Mouse (Mus musculus) embryonic facial prominence, embryonic 14.5 days (tissue): ENCODE measurements around the gene Med13l. TPM values are rescaled to one million over a fixed set of nuclear protein-coding genes. Genes with fewer than 3 reads are reported as not detected.

ENCODE experiments used
- ATAC-seq: fragments of 200-750 bp; cut with Nextera tagmentation; 2 replicates; pipeline ENCODE4 v1.8.0; 2017; ENCODE audit warnings: low read depth, moderate number of reproducible peaks, moderate TSS enrichment
- DNase-seq: peaks from one replicate; pipeline ENCODE4 v3.0.0-alpha.2; 2015; ENCODE audit warnings: low spot score
- H3K27ac ChIP-seq: fragments of 300-500 bp; sonication (generic); replicated peaks from 2 replicates; pipeline ENCODE4 v1.5.1; 2014; ENCODE audit warnings: low read depth, mild to moderate bottlenecking, low read length, moderate library complexity
- H3K27me3 ChIP-seq: fragments of 300-500 bp; sonication (generic); replicated peaks from 2 replicates; pipeline ENCODE4 v1.6.1; 2014; ENCODE audit warnings: low read length; ENCODE audit not compliant: control insufficient read depth, insufficient read depth
- H3K36me3 ChIP-seq: fragments of 300-500 bp; sonication (generic); 2 replicates; pipeline ENCODE4 v1.6.1; 2014; ENCODE audit warnings: low read length, mixed read lengths; ENCODE audit not compliant: control insufficient read depth, insufficient read depth
- H3K4me1 ChIP-seq: fragments of 300-500 bp; sonication (generic); 2 replicates; pipeline ENCODE4 v1.6.1; 2014; ENCODE audit warnings: antibody characterized with exemption, low read length; ENCODE audit not compliant: control insufficient read depth, insufficient read depth
- H3K4me2 ChIP-seq: fragments of 300-500 bp; sonication (generic); 2 replicates; pipeline ENCODE4 v1.6.1; 2014; ENCODE audit warnings: low read depth, mild to moderate bottlenecking, low read length, moderate library complexity, mixed read lengths
- H3K4me3 ChIP-seq: fragments of 300-500 bp; sonication (generic); 2 replicates; pipeline ENCODE4 v1.5.1; 2014; ENCODE audit warnings: low read depth, mild to moderate bottlenecking, low read length
- H3K9ac ChIP-seq: fragments of 300-500 bp; sonication (generic); 2 replicates; pipeline ENCODE4 v1.6.1; 2014; ENCODE audit warnings: low read depth, mild to moderate bottlenecking, low read length, moderate library complexity, mixed read lengths
- H3K9me3 ChIP-seq: fragments of 300-500 bp; sonication (generic); 2 replicates; pipeline ENCODE4 v1.6.1; 2016; ENCODE audit warnings: low read length; ENCODE audit not compliant: control insufficient read depth
- WGBS: fragments of 180-500 bp; shearing (Covaris S2); extraction: QIAGEN DNeasy Blood & Tissue Kit; methylation state at CpG from one replicate; pipeline ENCODE4 v1.1.7; 2014; 5-methylcytosine and 5-hydroxymethylcytosine counted together
- polyA plus RNA-seq: library from polyadenylated mRNA; unstranded; fragments of >200 nt; fragmentation: Nextera tagmentation; extraction: Ambion mirVana; gene quantifications from 2 replicates; pipeline ENCODE4 v1.2.1, GENCODE M21; 2014

The Med13l gene
- polyA plus RNA-seq, 1 experiment from 2014 or later, result 16.5 TPM

GRCm38 (mm10) chr5:118782139-118782538 lies 221.7 kb downstream of the Med13l start:
- H3K27ac ChIP-seq, result no peak overlapping the region
- no peaks in the 10 kb centered on the region for H3K36me3 ChIP-seq
- DNase-seq, result no peak
- no peaks in the 10 kb centered on the region for H3K9me3 ChIP-seq
- 71% methylated on average over 3 of the region's 3 CpGs for WGBS
- ATAC-seq, result no peak
- H3K4me2 ChIP-seq, result no peak overlapping the region
- no peak overlapping the region for H3K9ac ChIP-seq
- H3K27me3 ChIP-seq, result peaks cover 9% of the 10 kb centered on the region; the same call in 1 of the 2 replicates
- no peaks in the 10 kb centered on the region for H3K4me1 ChIP-seq
- H3K4me3 ChIP-seq, result no peak overlapping the region

DNA sequence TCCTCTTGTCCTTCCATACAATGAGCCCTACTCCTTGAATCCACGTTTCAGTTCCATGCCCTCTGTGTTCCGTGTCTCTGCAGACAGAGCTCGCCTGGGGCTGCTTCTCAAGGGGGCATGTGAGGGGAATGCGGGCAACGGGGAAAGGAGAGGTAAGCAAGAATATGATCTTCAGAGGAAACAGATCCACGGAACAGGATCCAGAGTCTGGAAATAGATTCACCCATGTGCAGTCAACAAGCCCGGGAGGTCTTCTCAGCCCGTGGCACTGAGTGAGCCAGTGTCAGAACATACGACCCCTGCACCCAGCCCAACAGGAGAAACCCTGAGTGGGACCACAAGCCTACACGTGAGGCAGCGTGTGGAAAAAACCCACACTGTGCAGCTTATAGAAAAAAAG lies 228.7 kb downstream of the Med13l start:
- H3K4me2 ChIP-seq, result no peak overlapping the region
- no peaks in the 10 kb centered on the region for H3K4me1 ChIP-seq
- H3K27me3 ChIP-seq, result no peaks in the 10 kb centered on the region
- no peak overlapping the region for H3K4me3 ChIP-seq
- DNase-seq (no peak), ATAC-seq (no peak)
- H3K36me3 ChIP-seq, result no peaks in the 10 kb centered on the region
- WGBS, result 83% methylated on average over 11 of the region's 11 CpGs
- H3K9ac ChIP-seq, result no peak overlapping the region
- no peak overlapping the region for H3K27ac ChIP-seq
- no peaks in the 10 kb centered on the region for H3K9me3 ChIP-seq

DNA sequence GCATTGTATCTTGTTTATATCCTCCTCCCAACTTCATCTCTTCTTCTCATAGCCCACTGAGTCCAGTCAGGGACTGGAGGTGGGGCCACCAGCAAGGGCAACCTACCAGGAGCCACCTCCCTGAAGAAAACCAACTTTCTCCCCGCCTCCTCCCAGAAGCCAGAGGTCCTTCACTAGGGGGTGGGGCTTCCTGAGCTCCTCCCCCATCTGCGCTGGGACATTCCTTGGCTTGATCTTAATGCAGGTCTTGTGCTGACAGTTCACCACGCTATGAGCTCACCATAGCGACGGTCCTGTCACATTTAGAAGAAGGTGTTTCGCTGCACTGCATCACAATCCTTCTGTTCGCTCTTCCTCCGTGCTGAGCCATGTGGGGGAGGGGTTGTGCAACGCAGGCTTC lies 229.3 kb downstream of the Med13l start:
- WGBS, result 77% methylated on average over 9 of the region's 9 CpGs
- Histone ChIP-seq H3K4me1 (no peaks in the 10 kb centered on the region), H3K9ac (no peak overlapping the region), H3K27me3 (no peaks in the 10 kb centered on the region), H3K36me3 (no peaks in the 10 kb centered on the region), H3K4me3 (no peak overlapping the region), H3K9me3 (no peaks in the 10 kb centered on the region), H3K27ac (no peak overlapping the region), H3K4me2 (no peak overlapping the region)
- no peak for ATAC-seq
- DNase-seq, result no peak

- Histone ChIP-seq H3K27ac (no peak overlapping the region), H3K9me3 (no peaks in the 10 kb centered on the region), H3K4me1 (no peaks in the 10 kb centered on the region), H3K36me3 (no peaks in the 10 kb centered on the region), H3K4me3 (no peak overlapping the region), H3K9ac (no peak overlapping the region), H3K4me2 (no peak overlapping the region), H3K27me3 (no peaks in the 10 kb centered on the region; the same call in 1 of the 2 replicates)
- WGBS, result 88% methylated on average over 11 of the region's 11 CpGs
- ATAC-seq (no peak), DNase-seq (no peak)
These were observed 237.3 kb downstream of the Med13l start for GRCm38 (mm10) chr5:118797811-118798210.

GRCm38 (mm10) chr5:118801592-118801991 lies 241.1 kb downstream of the Med13l start:
- Histone ChIP-seq H3K9me3 (no peaks in the 10 kb centered on the region), H3K4me3 (no peak overlapping the region), H3K36me3 (no peaks in the 10 kb centered on the region), H3K27me3 (no peaks in the 10 kb centered on the region), H3K27ac (no peak overlapping the region), H3K4me2 (no peak overlapping the region), H3K4me1 (no peaks in the 10 kb centered on the region), H3K9ac (no peak overlapping the region)
- ATAC-seq (no peak), DNase-seq (no peak)
- WGBS, result 26% methylated on average over 5 of the region's 5 CpGs

GRCm38 (mm10) chr5:118802036-118802435 lies 241.6 kb downstream of the Med13l start:
- no peaks in the 10 kb centered on the region for H3K9me3 ChIP-seq
- no peaks in the 10 kb centered on the region for H3K27me3 ChIP-seq
- H3K36me3 ChIP-seq, result no peaks in the 10 kb centered on the region
- H3K4me3 ChIP-seq, result no peak overlapping the region
- ATAC-seq, result no peak
- H3K4me1 ChIP-seq, result no peaks in the 10 kb centered on the region
- H3K4me2 ChIP-seq, result no peak overlapping the region
- no peak for DNase-seq
- 72% methylated on average over 7 of the region's 7 CpGs for WGBS
- H3K27ac ChIP-seq, result no peak overlapping the region
- no peak overlapping the region for H3K9ac ChIP-seq

GRCm38 (mm10) chr5:118808946-118809345 lies 248.5 kb downstream of the Med13l start:
- WGBS, result 80% methylated on average over 12 of the region's 12 CpGs
- Histone ChIP-seq H3K9me3 (no peaks in the 10 kb centered on the region), H3K9ac (no peak overlapping the region), H3K27ac (no peak overlapping the region), H3K36me3 (no peaks in the 10 kb centered on the region), H3K4me1 (no peaks in the 10 kb centered on the region), H3K4me2 (no peak overlapping the region), H3K27me3 (no peaks in the 10 kb centered on the region), H3K4me3 (no peak overlapping the region)
- ATAC-seq, result no peak
- no peak for DNase-seq

- peak; percentile 14; the same call in 1 of the 2 replicates for ATAC-seq
- Histone ChIP-seq H3K36me3 (no peaks in the 10 kb centered on the region), H3K9ac (no peak overlapping the region)
These were observed 249.1 kb downstream of the Med13l start for GRCm38 (mm10) chr5:118809588-118809987.

DNA sequence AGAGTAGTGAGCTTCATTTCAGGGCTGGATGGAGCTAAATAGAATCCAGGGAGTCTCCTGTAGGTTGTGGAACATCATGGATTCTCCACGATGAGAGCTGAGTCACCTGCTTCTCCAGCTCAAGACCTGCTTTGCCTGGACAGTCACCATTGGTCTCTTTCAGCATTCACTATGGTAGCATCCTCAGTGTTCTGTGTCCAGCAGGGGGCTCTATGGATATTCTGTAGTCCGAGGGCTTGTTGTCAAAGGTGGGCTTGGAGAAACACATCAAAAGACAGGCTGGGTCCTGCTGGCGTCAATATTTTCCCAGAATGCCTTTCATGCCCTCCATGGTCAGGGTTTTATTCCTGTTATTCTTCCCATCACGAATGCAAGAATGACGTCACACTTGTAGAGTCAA lies 251.2 kb downstream of the Med13l start:
- Histone ChIP-seq H3K4me2 (no peak overlapping the region), H3K9ac (no peak overlapping the region), H3K27ac (no peak overlapping the region), H3K27me3 (no peaks in the 10 kb centered on the region), H3K9me3 (no peaks in the 10 kb centered on the region), H3K4me1 (no peaks in the 10 kb centered on the region), H3K36me3 (no peaks in the 10 kb centered on the region), H3K4me3 (no peak overlapping the region)
- WGBS, result 57% methylated on average over 5 of the region's 5 CpGs
- DNase-seq (peak; percentile 22), ATAC-seq (no peak)

More at GRCm38 (mm10) chr5:118809588-118809987, 249.1 kb downstream of the Med13l start:
- no peak overlapping the region for H3K4me3 ChIP-seq
- H3K9me3 ChIP-seq, result no peaks in the 10 kb centered on the region
- no peak overlapping the region for H3K4me2 ChIP-seq
- WGBS, result 71% methylated on average over 5 of the region's 5 CpGs
- H3K27ac ChIP-seq, result no peak overlapping the region
- H3K4me1 ChIP-seq, result no peaks in the 10 kb centered on the region
- H3K27me3 ChIP-seq, result no peaks in the 10 kb centered on the region
- peak; percentile 45 for DNase-seq
